Comparison of ENCODE assay signal across 14 mouse cellular contexts in genomic region chr17:14178049-14178448, GRCm38 (mm10). TPM values are rescaled to one million over a fixed set of nuclear protein-coding genes. Genes with fewer than 3 reads are reported as not detected.
"Had no signal": no experiment of that assay in that cellular context is flagged by ENCODE, and none has a peak within 500 bp of the region (broad histone marks: within the 10 kb centered on the region; RNA-seq: fewer than 3 reads in every experiment).

No protein-coding gene starts in this region.

- H3K4me3 ChIP-seq: layer of hippocampus, adult 2 months; limb, embryonic 10.5 days; megakaryocyte, embryonic 14.5 days; midbrain, embryonic 12.5 days; neural tube, embryonic 13.5 days had no signal

- H3K9me3 ChIP-seq: limb, embryonic 10.5 days; megakaryocyte, embryonic 14.5 days; midbrain, embryonic 12.5 days; neural tube, embryonic 13.5 days had no signal

- H3K9ac ChIP-seq: hindbrain, embryonic 14.5 days; liver, embryonic 14.5 days; lung, embryonic 14.5 days; midbrain, embryonic 12.5 days; neural tube, embryonic 13.5 days had no signal

- H3K4me1 ChIP-seq: midbrain, embryonic 12.5 days had no signal

- H3K27ac ChIP-seq: hindbrain, embryonic 14.5 days; layer of hippocampus, adult 2 months; limb, embryonic 10.5 days; liver, embryonic 14.5 days; macrophage; midbrain, embryonic 12.5 days; neural tube, embryonic 13.5 days had no signal

- H3K4me2 ChIP-seq: hindbrain, embryonic 14.5 days; lung, embryonic 14.5 days; midbrain, embryonic 12.5 days; neural tube, embryonic 13.5 days had no signal

- H3K27me3 ChIP-seq: midbrain, embryonic 12.5 days; neural tube, embryonic 13.5 days had no signal

- DNase-seq: lung, embryonic 14.5 days; lung, postnatal 14 days; right cerebral cortex, postnatal 14 days; thymus, adult 18-20 months; thymus, postnatal 14 days had no signal

- H3K36me3 ChIP-seq: limb, embryonic 10.5 days; midbrain, embryonic 12.5 days; neural tube, embryonic 13.5 days had no signal

- ATAC-seq: midbrain, embryonic 16.5 days had no signal

RNA-seq across cellular contexts. Expression of gene Dact2, which starts 26.1 kb away (rescaled TPM):
- polyA plus RNA-seq: macrophage had no signal
